Mouse (Mus musculus): ENCODE results near the gene Wdr61. TPM values are rescaled to one million over a fixed set of nuclear protein-coding genes. Genes with fewer than 3 reads are reported as not detected.

Wdr61 gene
- polyA plus RNA-seq, 1 experiment: 26.9 TPM

- H3K4me1 ChIP-seq (ENCODE audit: control insufficient read depth, insufficient read depth, low read length): peaks cover 10% of the 10 kb centered on the region
- no peaks in the 10 kb centered on the region for H3K36me3 ChIP-seq (ENCODE audit: control insufficient read depth, insufficient read depth, low read length)
- no peak within 1 kb of the TSS for H3K27ac ChIP-seq (ENCODE audit: control insufficient read depth, insufficient read depth, low read depth, low read length)
- H3K27me3 ChIP-seq (ENCODE audit: control insufficient read depth, insufficient read depth, low read length): no peaks in the 10 kb centered on the region; the same call in 1 of the 2 replicates
- H3K4me3 ChIP-seq (ENCODE audit: control insufficient read depth, low read depth, low read length): peak within 1 kb of the TSS; percentile 70
- TF ChIP-seq POLR2A (IDR thresholded peaks at IDR 0.05; ENCODE audit: control insufficient read depth, low read depth, low read length) (no peak), CTCF (IDR thresholded peaks at IDR 0.05; ENCODE audit: control insufficient read depth, insufficient read depth, insufficient replicate concordance, low read depth, low read length) (0 out of 2 replicates have a peak, but pooled peaks have one; percentile 1)
Observed at GRCm38 (mm10) chr9:54764561-54765217, 30.4 kb upstream of the Wdr61 start, which contains the start of gene Crabp1. Gene Crabp1, plus strand, starts transcription at chr9:54764748.

- Histone ChIP-seq H3K4me3 (ENCODE audit: control insufficient read depth, low read depth, low read length) (no peak overlapping the region; the same call in 1 of the 2 replicates), H3K27me3 (ENCODE audit: control insufficient read depth, insufficient read depth, low read length) (no peaks in the 10 kb centered on the region; the same call in 1 of the 2 replicates), H3K27ac (ENCODE audit: control insufficient read depth, insufficient read depth, low read depth, low read length) (no peak overlapping the region), H3K36me3 (ENCODE audit: control insufficient read depth, insufficient read depth, low read length) (no peaks in the 10 kb centered on the region), H3K4me1 (ENCODE audit: control insufficient read depth, insufficient read depth, low read length) (peaks cover 10% of the 10 kb centered on the region)
- TF ChIP-seq POLR2A (IDR thresholded peaks at IDR 0.05; ENCODE audit: control insufficient read depth, low read depth, low read length) (no peak), CTCF (IDR thresholded peaks at IDR 0.05; ENCODE audit: control insufficient read depth, insufficient read depth, insufficient replicate concordance, low read depth, low read length) (no peak)
Observed at GRCm38 (mm10) chr9:54764091-54764490, 29.8 kb upstream of the Wdr61 start.

GRCm38 (mm10) chr9:54759592-54759991 is 25.3 kb upstream of the Wdr61 start:
- Histone ChIP-seq H3K36me3 (ENCODE audit: control insufficient read depth, insufficient read depth, low read length) (no peaks in the 10 kb centered on the region), H3K27me3 (ENCODE audit: control insufficient read depth, insufficient read depth, low read length) (no peaks in the 10 kb centered on the region; the same call in 1 of the 2 replicates), H3K27ac (ENCODE audit: control insufficient read depth, insufficient read depth, low read depth, low read length) (no peak overlapping the region), H3K4me3 (ENCODE audit: control insufficient read depth, low read depth, low read length) (no peak overlapping the region), H3K4me1 (ENCODE audit: control insufficient read depth, insufficient read depth, low read length) (no peaks in the 10 kb centered on the region; the same call in none of the 2 replicates)
- TF ChIP-seq CTCF (IDR thresholded peaks at IDR 0.05; ENCODE audit: control insufficient read depth, insufficient read depth, insufficient replicate concordance, low read depth, low read length): no peak
- no peak for TF ChIP-seq POLR2A (IDR thresholded peaks at IDR 0.05; ENCODE audit: control insufficient read depth, low read depth, low read length)

DNA sequence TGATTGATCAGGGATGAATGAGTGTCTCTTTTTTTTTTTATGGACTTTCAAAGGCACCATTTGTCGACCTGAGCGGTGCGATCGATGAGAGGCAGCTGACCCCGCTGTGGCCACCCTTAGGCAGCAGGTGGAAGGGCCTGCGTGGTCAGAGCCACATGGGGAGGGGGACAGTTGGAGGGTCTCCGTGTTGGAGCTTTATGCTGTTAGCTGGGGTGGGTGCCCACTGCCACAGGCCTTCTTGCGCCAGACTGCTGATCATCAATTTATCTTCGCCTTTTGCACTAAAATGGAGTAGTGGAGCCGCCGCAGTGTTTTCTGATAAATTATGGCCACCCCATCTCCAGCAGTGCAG is 18.6 kb upstream of the Wdr61 start:
- Histone ChIP-seq H3K4me3 (ENCODE audit: control insufficient read depth, low read depth, low read length) (no peak overlapping the region), H3K36me3 (ENCODE audit: control insufficient read depth, insufficient read depth, low read length) (no peaks in the 10 kb centered on the region), H3K27me3 (ENCODE audit: control insufficient read depth, insufficient read depth, low read length) (no peaks in the 10 kb centered on the region), H3K27ac (ENCODE audit: control insufficient read depth, insufficient read depth, low read depth, low read length) (no peak overlapping the region), H3K4me1 (ENCODE audit: control insufficient read depth, insufficient read depth, low read length) (no peaks in the 10 kb centered on the region)
- TF ChIP-seq POLR2A (IDR thresholded peaks at IDR 0.05; ENCODE audit: control insufficient read depth, low read depth, low read length) (no peak), CTCF (IDR thresholded peaks at IDR 0.05; ENCODE audit: control insufficient read depth, insufficient read depth, insufficient replicate concordance, low read depth, low read length) (no peak)

GRCm38 (mm10) chr9:54752201-54752943 is 18.1 kb upstream of the Wdr61 start:
- H3K27me3 ChIP-seq (ENCODE audit: control insufficient read depth, insufficient read depth, low read length): no peaks in the 10 kb centered on the region
- H3K36me3 ChIP-seq (ENCODE audit: control insufficient read depth, insufficient read depth, low read length): no peaks in the 10 kb centered on the region
- H3K4me1 ChIP-seq (ENCODE audit: control insufficient read depth, insufficient read depth, low read length): no peaks in the 10 kb centered on the region
- H3K27ac ChIP-seq (ENCODE audit: control insufficient read depth, insufficient read depth, low read depth, low read length): no peak overlapping the region
- H3K4me3 ChIP-seq (ENCODE audit: control insufficient read depth, low read depth, low read length): no peak overlapping the region
- TF ChIP-seq POLR2A (IDR thresholded peaks at IDR 0.05; ENCODE audit: control insufficient read depth, low read depth, low read length): no peak
- TF ChIP-seq CTCF (IDR thresholded peaks at IDR 0.05; ENCODE audit: control insufficient read depth, insufficient read depth, insufficient replicate concordance, low read depth, low read length): no peak

DNA sequence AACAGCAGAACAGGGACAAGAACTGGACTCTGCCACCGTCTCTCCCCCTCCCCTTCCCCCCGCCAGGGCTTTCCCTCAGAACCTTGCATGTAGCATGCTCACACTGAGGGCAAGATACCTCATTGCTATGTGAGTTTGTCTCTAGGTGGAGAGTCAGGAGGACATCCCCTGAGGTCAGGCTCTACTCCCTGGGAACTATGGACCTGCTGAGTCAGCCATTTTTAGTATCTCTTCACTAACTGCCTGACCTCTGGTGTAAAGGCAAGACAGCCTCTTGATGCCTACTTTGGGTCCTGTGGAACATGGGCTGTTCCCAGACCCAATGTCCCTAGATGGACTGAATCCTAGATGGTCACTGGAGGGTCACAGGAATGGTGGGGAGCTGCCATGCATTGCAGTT is 17.4 kb upstream of the Wdr61 start:
- H3K27me3 ChIP-seq (ENCODE audit: control insufficient read depth, insufficient read depth, low read length): no peaks in the 10 kb centered on the region
- H3K27ac ChIP-seq (ENCODE audit: control insufficient read depth, insufficient read depth, low read depth, low read length): no peak overlapping the region
- TF ChIP-seq POLR2A (IDR thresholded peaks at IDR 0.05; ENCODE audit: control insufficient read depth, low read depth, low read length): no peak
- no peak for TF ChIP-seq CTCF (IDR thresholded peaks at IDR 0.05; ENCODE audit: control insufficient read depth, insufficient read depth, insufficient replicate concordance, low read depth, low read length)
- H3K36me3 ChIP-seq (ENCODE audit: control insufficient read depth, insufficient read depth, low read length): no peaks in the 10 kb centered on the region
- no peak overlapping the region for H3K4me3 ChIP-seq (ENCODE audit: control insufficient read depth, low read depth, low read length)
- H3K4me1 ChIP-seq (ENCODE audit: control insufficient read depth, insufficient read depth, low read length): no peaks in the 10 kb centered on the region

DNA sequence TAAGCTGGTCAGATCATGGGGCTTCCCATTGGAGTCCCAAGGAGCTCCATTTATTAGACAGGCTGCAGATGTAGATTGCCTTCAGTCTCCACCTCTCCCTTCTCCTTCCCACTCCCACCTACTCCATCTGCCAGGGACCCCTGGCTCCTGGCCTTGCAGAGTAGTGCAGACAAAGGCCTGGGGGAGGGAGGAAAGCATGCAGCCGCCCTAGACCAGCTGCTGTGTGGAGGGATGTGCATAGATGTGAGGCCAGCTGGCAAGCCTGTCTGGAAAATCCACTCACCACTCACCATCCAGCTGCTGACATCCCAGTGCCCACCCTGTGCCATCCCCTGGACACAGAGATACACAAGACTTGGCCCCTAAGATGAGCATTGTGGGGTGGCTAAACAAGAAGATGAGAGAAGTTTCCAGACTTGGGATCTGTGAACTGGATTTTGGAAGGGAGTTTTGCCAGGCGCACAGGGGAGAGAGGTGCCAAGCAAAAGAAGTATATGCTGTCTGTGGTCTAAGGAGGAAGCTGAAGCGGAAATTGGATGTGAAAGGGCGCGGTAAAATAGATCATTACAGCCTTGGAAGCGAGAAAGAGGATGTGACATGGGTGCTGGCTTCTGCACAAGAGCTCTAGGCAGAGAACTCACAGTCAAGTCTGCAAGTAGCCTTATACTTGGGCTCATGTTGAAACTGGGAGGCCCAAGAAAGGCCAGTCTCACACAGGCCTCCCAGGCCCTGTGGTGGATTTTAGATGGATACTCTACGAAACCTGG is 16.1 kb upstream of the Wdr61 start:
- H3K4me1 ChIP-seq (ENCODE audit: control insufficient read depth, insufficient read depth, low read length): no peaks in the 10 kb centered on the region
- H3K4me3 ChIP-seq (ENCODE audit: control insufficient read depth, low read depth, low read length): no peak overlapping the region
- no peak overlapping the region for H3K27ac ChIP-seq (ENCODE audit: control insufficient read depth, insufficient read depth, low read depth, low read length)
- TF ChIP-seq POLR2A (IDR thresholded peaks at IDR 0.05; ENCODE audit: control insufficient read depth, low read depth, low read length): no peak
- TF ChIP-seq CTCF (IDR thresholded peaks at IDR 0.05; ENCODE audit: control insufficient read depth, insufficient read depth, insufficient replicate concordance, low read depth, low read length): no peak
- H3K36me3 ChIP-seq (ENCODE audit: control insufficient read depth, insufficient read depth, low read length): no peaks in the 10 kb centered on the region
- H3K27me3 ChIP-seq (ENCODE audit: control insufficient read depth, insufficient read depth, low read length): no peaks in the 10 kb centered on the region
